14 mouse cellular contexts compared by ENCODE assay signal in the genomic region with DNA sequence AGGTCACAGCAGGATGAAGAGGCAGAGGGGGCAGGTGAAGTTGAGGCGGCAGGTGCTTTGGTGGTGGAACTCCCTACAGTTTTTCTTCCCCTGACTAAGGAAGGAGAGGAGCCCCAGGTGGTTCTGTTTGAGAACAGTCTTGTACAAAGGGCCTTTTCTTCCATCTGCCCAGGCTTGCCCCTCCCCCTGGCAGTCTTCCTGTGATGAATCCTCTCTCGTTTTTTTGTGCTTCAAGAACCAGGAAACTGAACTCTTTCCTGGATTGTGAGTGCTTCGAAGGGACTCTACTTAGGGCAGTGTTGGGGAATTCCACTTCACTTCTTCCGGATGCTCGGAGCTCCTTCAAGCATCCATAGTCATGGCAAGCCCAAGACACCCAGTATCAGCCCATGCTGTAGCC. TPM values are rescaled to one million over a fixed set of nuclear protein-coding genes. Genes with fewer than 3 reads are reported as not detected.
DNase-seq lines count a peak whose midpoint lies in the region; ATAC-seq and TF ChIP-seq lines count a peak whose summit lies in the region.
"Had no signal": no experiment of that assay in that cellular context is flagged by ENCODE, and none has a peak within 500 bp of the region (broad histone marks: within the 10 kb centered on the region; RNA-seq: fewer than 3 reads in every experiment).

No protein-coding gene starts in this region.

- H3K4me3 ChIP-seq in liver, embryonic 11.5 days (ENCODE audit: low read depth, low read length), result no peak overlapping the region
- no peak overlapping the region for H3K4me3 ChIP-seq in liver, postnatal 0 days (ENCODE audit: low read depth, low read length)
- H3K4me3 ChIP-seq in stomach, embryonic 15.5 days (replicated peaks), result no peak overlapping the region
- H3K4me3 ChIP-seq: hindbrain, embryonic 13.5 days; layer of hippocampus, adult 2 months; myocyte had no signal

- ATAC-seq in liver, embryonic 11.5 days (replicated peaks; ENCODE audit: low FRiP score), result no peak
- ATAC-seq in liver, postnatal 0 days, result no peak
- ATAC-seq in stomach, embryonic 15.5 days (ENCODE audit: insufficient read depth, low FRiP score, low read depth), result no peak
- ATAC-seq: forebrain, embryonic 14.5 days had no signal

- no peaks in the 10 kb centered on the region for H3K27me3 ChIP-seq in liver, embryonic 11.5 days (replicated peaks; ENCODE audit: control insufficient read depth, insufficient read depth, low read length)
- H3K27me3 ChIP-seq in liver, postnatal 0 days (ENCODE audit: insufficient read depth, low read length), result no peaks in the 10 kb centered on the region
- H3K27me3 ChIP-seq in stomach, embryonic 15.5 days (replicated peaks), result no peaks in the 10 kb centered on the region

- H3K4me2 ChIP-seq in liver, embryonic 11.5 days, result no peak overlapping the region
- no peak overlapping the region for H3K4me2 ChIP-seq in liver, postnatal 0 days (ENCODE audit: low read depth, low read length)
- peak overlapping the region; percentile 8; the same call in 1 of the 2 replicates for H3K4me2 ChIP-seq in stomach, embryonic 15.5 days
- H3K4me2 ChIP-seq: hindbrain, embryonic 13.5 days had no signal

- peaks cover 30% of the 10 kb centered on the region; the same call in 1 of the 2 replicates for H3K36me3 ChIP-seq in liver, embryonic 11.5 days (ENCODE audit: control insufficient read depth, insufficient read depth, low read length)
- peaks cover 33% of the 10 kb centered on the region for H3K36me3 ChIP-seq in liver, postnatal 0 days (replicated peaks; ENCODE audit: insufficient read depth, low read length)
- peaks cover 28% of the 10 kb centered on the region for H3K36me3 ChIP-seq in stomach, embryonic 15.5 days

- no peaks in the 10 kb centered on the region for H3K9me3 ChIP-seq in liver, embryonic 11.5 days (ENCODE audit: control insufficient read depth, low read length)
- H3K9me3 ChIP-seq in liver, postnatal 0 days (ENCODE audit: low read length), result no peaks in the 10 kb centered on the region
- H3K9me3 ChIP-seq in stomach, embryonic 15.5 days, result no peaks in the 10 kb centered on the region
- H3K9me3 ChIP-seq: hindbrain, embryonic 13.5 days had no signal

- DNase-seq in embryo, embryonic 10.5 days (ENCODE audit: low spot score), result peak; percentile 26
- DNase-seq in embryo, embryonic 10 days (ENCODE audit: low spot score), result no peak
- DNase-seq in liver, embryonic 11.5 days (ENCODE audit: low spot score), result no peak
- DNase-seq in liver, postnatal 0 days, result no peak
- DNase-seq in ZHBTc4 (ENCODE audit: low read depth, low spot score), result peak; percentile 58
- DNase-seq in urinary bladder, adult 18-20 months (ENCODE audit: low spot score in 2 of 2), result no peak
- DNase-seq in left cerebral cortex, adult 11 months (ENCODE audit: low spot score), result no peak
- DNase-seq: cerebellum, postnatal 14 days; left cerebral cortex, postnatal 4 days had no signal

- H3K27ac ChIP-seq in liver, embryonic 11.5 days (ENCODE audit: low read depth, low read length), result no peak overlapping the region
- no peak overlapping the region for H3K27ac ChIP-seq in liver, postnatal 0 days (ENCODE audit: low read depth)
- peak overlapping the region; percentile 91; the same call in 1 of the 2 replicates for H3K27ac ChIP-seq in stomach, embryonic 15.5 days
- H3K27ac ChIP-seq: hindbrain, embryonic 13.5 days; layer of hippocampus, adult 2 months had no signal

- H3K9ac ChIP-seq in liver, embryonic 11.5 days (ENCODE audit: low read depth, low read length), result peak overlapping the region; percentile 23; the same call in 1 of the 2 replicates
- no peak overlapping the region for H3K9ac ChIP-seq in liver, postnatal 0 days (replicated peaks)
- no peak overlapping the region for H3K9ac ChIP-seq in stomach, embryonic 15.5 days
- H3K9ac ChIP-seq: hindbrain, embryonic 13.5 days had no signal

- TF ChIP-seq EP300 in liver, postnatal 0 days (IDR thresholded peaks at IDR 0.05; ENCODE audit: low read depth), result no peak

- WGBS in liver, embryonic 11.5 days, result 19% methylated on average over 5 of the region's 5 CpGs
- 32% methylated on average over 5 of the region's 5 CpGs for WGBS in liver, postnatal 0 days (ENCODE audit: insufficient replicate concordance)
- WGBS in stomach, embryonic 15.5 days, result 24% methylated on average over 5 of the region's 5 CpGs

- H3K4me1 ChIP-seq in liver, embryonic 11.5 days (replicated peaks; ENCODE audit: control insufficient read depth, insufficient read depth, low read length), result peaks cover 16% of the 10 kb centered on the region
- peaks cover 18% of the 10 kb centered on the region for H3K4me1 ChIP-seq in liver, postnatal 0 days (ENCODE audit: insufficient read depth)
- peaks cover 21% of the 10 kb centered on the region for H3K4me1 ChIP-seq in stomach, embryonic 15.5 days

- TF ChIP-seq CTCF in liver, postnatal 0 days (IDR thresholded peaks at IDR 0.05; ENCODE audit: low read depth), result no peak

RNA-seq across cellular contexts. Expression of a gene that starts 2.0 kb away (rescaled TPM):
- polyA plus RNA-seq in liver, embryonic 11.5 days (2014; fragmentation: Nextera tagmentation; extraction: Ambion mirVana), result 0.56 and 0.58 TPM in 2 replicates
- 0.51 and 0.58 TPM in 2 replicates for polyA plus RNA-seq in liver, postnatal 0 days (2015; fragmentation: Nextera tagmentation; extraction: Ambion mirVana)
- polyA plus RNA-seq in stomach, embryonic 15.5 days (2015; fragmentation: Nextera tagmentation; extraction: Ambion mirVana), result 3.2 and 3.5 TPM in 2 replicates

RNA-seq across cellular contexts. Expression of a gene that starts 2.0 kb away (rescaled TPM):
- polyA plus RNA-seq in liver, embryonic 11.5 days (2014; fragmentation: Nextera tagmentation; extraction: Ambion mirVana), result 64.2 and 74.7 TPM in 2 replicates
- 46.5 and 50.7 TPM in 2 replicates for polyA plus RNA-seq in liver, postnatal 0 days (2015; fragmentation: Nextera tagmentation; extraction: Ambion mirVana)
- 40.9 and 44.1 TPM in 2 replicates for polyA plus RNA-seq in stomach, embryonic 15.5 days (2015; fragmentation: Nextera tagmentation; extraction: Ambion mirVana)

RNA-seq across cellular contexts. Expression of a gene that starts 8.2 kb away (rescaled TPM):
- polyA plus RNA-seq in liver, embryonic 11.5 days (2014; fragmentation: Nextera tagmentation; extraction: Ambion mirVana), result 0.26 and 0.49 TPM in 2 replicates
- 0.11 TPM in 2 replicates for polyA plus RNA-seq in liver, postnatal 0 days (2015; fragmentation: Nextera tagmentation; extraction: Ambion mirVana)
- polyA plus RNA-seq in stomach, embryonic 15.5 days (2015; fragmentation: Nextera tagmentation; extraction: Ambion mirVana), result 6.3 and 6.9 TPM in 2 replicates

RNA-seq across cellular contexts. Expression of a gene that starts 9.5 kb away (rescaled TPM):
- polyA plus RNA-seq in liver, embryonic 11.5 days (2014; fragmentation: Nextera tagmentation; extraction: Ambion mirVana), result 102 and 109 TPM in 2 replicates
- polyA plus RNA-seq in liver, postnatal 0 days (2015; fragmentation: Nextera tagmentation; extraction: Ambion mirVana), result 18.1 and 21.5 TPM in 2 replicates
- 64.4 and 68.0 TPM in 2 replicates for polyA plus RNA-seq in stomach, embryonic 15.5 days (2015; fragmentation: Nextera tagmentation; extraction: Ambion mirVana)

RNA-seq across cellular contexts. Expression of a gene that starts 19.9 kb away (rescaled TPM):
- polyA plus RNA-seq in liver, embryonic 11.5 days (2014; fragmentation: Nextera tagmentation; extraction: Ambion mirVana), result 0.25 and 0.27 TPM in 2 replicates
- polyA plus RNA-seq in liver, postnatal 0 days (2015; fragmentation: Nextera tagmentation; extraction: Ambion mirVana), result not detected in 2 replicates
- polyA plus RNA-seq in stomach, embryonic 15.5 days (2015; fragmentation: Nextera tagmentation; extraction: Ambion mirVana), result 0.19 TPM in 1 of 2 replicates, not detected in the other
- polyA plus RNA-seq: forebrain, embryonic 14.5 days had no signal

Comparison
In these comparisons a context has a peak if more than half of its experiments do, and no peak if none do; other contexts are left out.
1. DNase-seq: peak in embryo, embryonic 10.5 days (single experiment) and ZHBTc4 (single experiment); none in embryo, embryonic 10 days (single experiment), liver, embryonic 11.5 days (single experiment), liver, postnatal 0 days (single experiment), urinary bladder, adult 18-20 months (0 of 2) and left cerebral cortex, adult 11 months (single experiment).